Mouse (Mus musculus): Measurements from ENCODE around the gene Sdf4.

DNA sequence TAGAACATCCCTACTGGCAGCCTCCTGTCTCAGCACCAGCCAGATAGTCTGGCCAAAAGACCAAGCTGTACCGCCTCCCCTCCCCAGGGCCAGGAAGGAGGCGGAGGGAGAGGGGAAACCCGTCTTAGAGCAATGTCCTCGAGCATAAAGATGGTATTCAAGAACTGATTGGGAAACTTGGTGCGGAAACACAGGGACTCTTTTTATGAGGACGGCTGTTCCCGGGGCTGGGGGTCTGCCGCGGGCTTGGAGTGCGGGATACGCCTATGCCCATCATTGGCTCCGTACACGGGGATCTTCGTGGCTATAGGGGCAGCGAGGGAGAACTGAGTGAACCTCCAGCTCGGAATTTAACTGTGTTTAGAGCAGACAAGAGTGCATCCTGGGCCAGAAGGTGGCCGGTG is 49.6 kb upstream of the Sdf4 start:
- TF ChIP-seq CTCF (IDR thresholded peaks at IDR 0.05; ENCODE audit: extremely low read depth, insufficient read length, insufficient replicate concordance, low read depth, low read length) (no peak), POLR2A (IDR thresholded peaks at IDR 0.05; ENCODE audit: low read depth, low read length) (no peak; the same call in 1 of the 2 replicates)
